Mouse (Mus musculus) liver, adult 2 months (tissue): Measurements from ENCODE around the gene Gm5426.

Experiments
- CTCF ChIP-seq: fragments of 200-500 bp; IDR thresholded peaks from 2 replicates; pipeline ENCODE4 v1.5.1; 2011; ENCODE audit warnings: low read depth, low read length, control low read depth
- POLR2A ChIP-seq: fragments of 200-500 bp; IDR thresholded peaks from 2 replicates; pipeline ENCODE4 v1.6.1; 2011; ENCODE audit warnings: low read length, control low read depth; ENCODE audit not compliant: insufficient read depth; ENCODE audit errors: extremely low read depth

- no peak for TF ChIP-seq CTCF
- TF ChIP-seq POLR2A, result no peak
Measured at GRCm38 (mm10) chr10:96173771-96174170, 37.4 kb downstream of the Gm5426 start.
